Mouse (Mus musculus) intestine, embryonic 15.5 days (tissue): ENCODE results near the gene Rarg. TPM values are rescaled to one million over a fixed set of nuclear protein-coding genes. Genes with fewer than 3 reads are reported as not detected.
A peak's percentile ranks its signal among the peaks of the same experiment; 100 is the strongest.

Source experiments
- ATAC-seq: fragments of 200-750 bp; cut with Nextera tagmentation; 2 replicates; pipeline ENCODE4 v1.8.0; 2017; ENCODE audit warnings: moderate TSS enrichment, moderate library complexity
- H3K27ac ChIP-seq: fragments of 300-500 bp; sonication (generic); 2 replicates; pipeline ENCODE4 v1.5.1; 2015; ENCODE audit warnings: mild to moderate bottlenecking, inconsistent platforms
- H3K27me3 ChIP-seq: fragments of 300-500 bp; sonication (generic); replicated peaks from 2 replicates; pipeline ENCODE4 v1.6.1; 2015; ENCODE audit warnings: inconsistent platforms
- H3K36me3 ChIP-seq: fragments of 300-500 bp; sonication (generic); 2 replicates; pipeline ENCODE4 v1.6.1; 2015; ENCODE audit warnings: inconsistent platforms
- H3K4me1 ChIP-seq: fragments of 300-500 bp; sonication (generic); replicated peaks from 2 replicates; pipeline ENCODE4 v1.6.1; 2015; ENCODE audit warnings: inconsistent platforms
- H3K4me2 ChIP-seq: fragments of 300-500 bp; sonication (generic); replicated peaks from 2 replicates; pipeline ENCODE4 v1.6.1; 2015; ENCODE audit warnings: mild to moderate bottlenecking, inconsistent platforms
- H3K4me3 ChIP-seq: fragments of 300-500 bp; sonication (generic); replicated peaks from 2 replicates; pipeline ENCODE4 v1.5.1; 2015; ENCODE audit warnings: inconsistent platforms
- H3K9ac ChIP-seq: fragments of 300-500 bp; sonication (generic); 2 replicates; pipeline ENCODE4 v1.6.1; 2015; ENCODE audit warnings: inconsistent platforms
- H3K9me3 ChIP-seq: fragments of 300-500 bp; sonication (generic); 2 replicates; pipeline ENCODE4 v1.6.1; 2016; ENCODE audit warnings: inconsistent platforms
- WGBS: fragments of 180-500 bp; shearing (Covaris S2); methylation state at CpG from one replicate; pipeline ENCODE4 v1.1.7; 2015; 5-methylcytosine and 5-hydroxymethylcytosine counted together
- polyA plus RNA-seq: library from polyadenylated mRNA; unstranded; fragments of >200 nt; fragmentation: Nextera tagmentation; extraction: Ambion mirVana; gene quantifications from 2 replicates; pipeline ENCODE4 v1.2.1, GENCODE M21; 2015

The Rarg gene
- polyA plus RNA-seq, 1 experiment from 2014 or later, result 16.5 TPM

DNA sequence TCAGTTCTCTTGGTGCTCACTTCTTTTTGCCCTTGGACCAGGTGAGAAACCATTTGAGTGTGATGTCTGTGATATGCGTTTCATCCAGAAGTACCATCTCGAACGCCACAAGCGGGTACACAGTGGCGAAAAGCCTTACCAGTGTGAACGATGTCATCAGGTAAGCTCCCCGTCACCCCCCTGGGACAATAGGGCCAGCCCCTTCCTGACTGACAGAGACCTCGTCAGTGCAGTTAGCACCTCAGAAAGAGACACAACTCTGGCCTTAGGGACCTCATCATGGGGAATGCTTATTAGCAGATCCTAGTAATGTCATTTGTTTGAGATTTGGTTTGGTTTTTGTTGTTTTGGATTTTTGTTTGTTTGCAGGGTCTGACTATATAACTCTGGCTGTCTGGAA is 48.2 kb downstream of the Rarg start:
- no peak for ATAC-seq
- no peak overlapping the region for H3K4me3 ChIP-seq
- no peak overlapping the region for H3K9ac ChIP-seq
- peaks cover 41% of the 10 kb centered on the region for H3K36me3 ChIP-seq
- H3K27ac ChIP-seq, result no peak overlapping the region
- 88% methylated on average over 8 of the region's 8 CpGs for WGBS
- H3K4me1 ChIP-seq, result peaks cover 30% of the 10 kb centered on the region
- no peaks in the 10 kb centered on the region for H3K27me3 ChIP-seq
- no peaks in the 10 kb centered on the region for H3K9me3 ChIP-seq
- no peak overlapping the region for H3K4me2 ChIP-seq

DNA sequence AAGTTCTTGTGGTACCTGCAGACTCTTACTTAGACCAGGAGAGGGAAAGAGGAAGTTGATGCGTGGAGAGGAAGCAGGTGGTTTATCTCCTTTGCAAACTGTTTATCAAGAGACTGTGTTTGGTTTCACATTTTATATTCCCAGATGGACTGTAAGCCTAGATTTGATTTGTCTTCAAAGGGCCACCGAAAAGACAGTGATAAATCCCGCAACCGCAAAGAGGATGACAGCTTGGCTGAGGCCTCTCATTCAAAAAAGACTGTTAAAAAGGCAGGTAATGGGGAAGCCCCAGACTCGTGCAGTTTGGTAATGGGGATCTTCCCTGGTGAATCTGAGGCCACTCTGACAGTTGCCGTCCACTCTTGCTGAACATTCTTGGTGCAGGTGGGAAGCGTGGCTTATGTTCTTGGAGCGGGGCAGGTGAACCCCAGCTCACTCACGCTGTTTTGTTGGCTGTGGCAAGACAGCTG is 49.2 kb downstream of the Rarg start:
- no peak overlapping the region for H3K27ac ChIP-seq
- ATAC-seq, result no peak
- H3K9ac ChIP-seq, result no peak overlapping the region
- H3K9me3 ChIP-seq, result no peaks in the 10 kb centered on the region
- H3K27me3 ChIP-seq, result no peaks in the 10 kb centered on the region
- peaks cover 30% of the 10 kb centered on the region for H3K4me1 ChIP-seq
- 66% methylated on average over 9 of the region's 9 CpGs for WGBS
- no peak overlapping the region for H3K4me3 ChIP-seq
- no peak overlapping the region for H3K4me2 ChIP-seq
- peaks cover 41% of the 10 kb centered on the region for H3K36me3 ChIP-seq

DNA sequence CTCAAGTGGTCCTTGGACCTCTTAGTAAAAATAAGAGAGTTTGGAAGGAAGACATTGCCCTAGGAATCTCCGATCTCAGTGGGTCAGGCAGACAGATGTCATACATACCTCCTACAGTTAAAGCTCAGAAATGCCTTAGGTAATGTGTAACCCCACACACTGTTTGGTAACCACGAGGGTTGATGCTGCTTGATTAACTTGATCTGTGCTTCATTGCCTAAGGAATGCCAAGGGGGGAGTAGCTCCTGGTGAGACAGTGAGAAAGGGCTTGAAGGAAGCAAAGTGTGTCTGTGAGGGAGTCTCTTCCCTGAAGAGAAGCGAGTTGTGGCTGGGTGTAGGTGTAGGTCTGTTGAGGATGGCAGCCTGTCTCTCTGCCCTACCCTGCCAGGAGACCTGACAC is 50.0 kb downstream of the Rarg start:
- no peak for ATAC-seq
- peaks cover 34% of the 10 kb centered on the region for H3K36me3 ChIP-seq
- 78% methylated on average over 3 of the region's 3 CpGs for WGBS

DNA sequence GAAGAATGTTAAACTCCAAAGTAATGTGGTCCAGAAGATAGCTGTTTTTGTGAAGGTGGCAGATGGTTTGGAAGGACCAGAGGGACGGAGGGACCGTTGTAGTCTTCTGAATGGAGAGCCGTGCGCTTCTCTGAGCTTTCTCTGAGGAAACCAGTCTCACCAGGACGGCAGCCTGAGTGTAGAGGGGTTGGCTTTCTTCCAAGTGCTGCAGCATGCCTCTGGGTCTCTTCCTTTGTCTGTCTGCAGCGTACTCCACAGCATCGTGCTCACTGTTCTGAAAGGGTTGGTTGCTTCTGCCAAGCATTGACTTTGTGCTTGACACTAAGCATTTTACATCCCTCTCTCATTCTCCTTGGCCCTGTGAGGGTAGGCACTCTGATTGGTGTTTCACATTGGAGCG is 51.5 kb downstream of the Rarg start:
- H3K27me3 ChIP-seq, result no peaks in the 10 kb centered on the region
- H3K27ac ChIP-seq, result peak overlapping the region; percentile 54
- H3K4me2 ChIP-seq, result peak overlapping the region; percentile 84
- peaks cover 36% of the 10 kb centered on the region for H3K4me1 ChIP-seq
- peak overlapping the region; percentile 98; the same call in 1 of the 2 replicates for H3K9ac ChIP-seq
- ATAC-seq, result no peak
- H3K36me3 ChIP-seq, result peaks cover 23% of the 10 kb centered on the region
- H3K9me3 ChIP-seq, result no peaks in the 10 kb centered on the region
- peak overlapping the region; percentile 92 for H3K4me3 ChIP-seq
- WGBS, result 36% methylated on average over 8 of the region's 8 CpGs

More for the DNA sequence above, 50.0 kb downstream of the Rarg start:
- H3K9ac ChIP-seq, result peak overlapping the region; percentile 1; the same call in 1 of the 2 replicates
- no peak overlapping the region for H3K27ac ChIP-seq
- H3K4me2 ChIP-seq, result no peak overlapping the region
- no peaks in the 10 kb centered on the region for H3K9me3 ChIP-seq
- H3K27me3 ChIP-seq, result no peaks in the 10 kb centered on the region
- peaks cover 34% of the 10 kb centered on the region for H3K4me1 ChIP-seq
- no peak overlapping the region for H3K4me3 ChIP-seq

DNA sequence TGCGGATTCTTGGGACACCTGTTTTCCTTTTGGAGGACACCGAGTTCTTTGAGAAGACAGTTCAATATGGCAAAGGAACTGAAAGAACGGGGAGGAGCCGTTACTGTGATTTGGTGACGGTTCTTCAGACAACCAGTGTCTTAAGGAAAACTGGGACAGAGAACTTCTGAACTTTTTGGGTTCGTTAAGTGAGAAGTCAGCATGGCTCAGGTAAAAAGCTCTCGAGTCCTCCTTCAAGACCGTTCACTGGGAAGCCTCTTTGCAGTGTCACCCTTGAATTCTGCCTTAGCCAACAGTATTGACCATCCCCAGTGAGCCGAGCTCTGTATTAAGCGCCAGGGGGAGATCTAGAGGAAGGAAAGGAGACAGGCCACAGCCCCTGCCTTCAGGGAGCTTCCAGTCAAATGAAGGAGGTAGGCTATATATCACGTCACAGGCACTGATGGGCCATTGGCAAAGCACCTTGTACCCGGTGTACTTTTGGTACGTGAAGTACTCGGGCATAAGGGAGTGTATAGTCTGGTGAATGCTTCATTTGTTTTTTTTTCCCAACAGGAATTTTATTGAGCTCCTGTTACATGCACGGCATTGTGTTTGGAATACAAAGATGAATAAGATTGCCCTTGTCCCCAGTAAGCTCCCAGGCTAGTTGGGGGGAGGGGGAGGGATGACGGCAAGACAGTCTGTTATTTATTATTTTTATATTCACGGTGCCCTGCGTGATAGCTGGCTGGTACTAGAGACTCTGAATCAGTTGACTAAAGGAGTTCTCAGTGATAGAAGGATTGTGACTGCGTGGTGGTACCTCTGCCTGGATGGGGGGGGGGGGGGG is 52.4 kb downstream of the Rarg start, which contains the start of gene Csad:
Csad (minus strand) TSS at position 51 of the 832 bp plus-strand sequence.
- Histone ChIP-seq H3K4me2 (peak within 1 kb of the TSS; percentile 84), H3K27me3 (no peaks in the 10 kb centered on the region), H3K27ac (peak within 1 kb of the TSS; percentile 100), H3K4me1 (peaks cover 36% of the 10 kb centered on the region), H3K9me3 (no peaks in the 10 kb centered on the region), H3K9ac (peak within 1 kb of the TSS; percentile 98), H3K36me3 (peaks cover 20% of the 10 kb centered on the region), H3K4me3 (peak within 1 kb of the TSS; percentile 92)
- no peak for ATAC-seq
- 45% methylated on average over 19 of the region's 19 CpGs for WGBS

DNA sequence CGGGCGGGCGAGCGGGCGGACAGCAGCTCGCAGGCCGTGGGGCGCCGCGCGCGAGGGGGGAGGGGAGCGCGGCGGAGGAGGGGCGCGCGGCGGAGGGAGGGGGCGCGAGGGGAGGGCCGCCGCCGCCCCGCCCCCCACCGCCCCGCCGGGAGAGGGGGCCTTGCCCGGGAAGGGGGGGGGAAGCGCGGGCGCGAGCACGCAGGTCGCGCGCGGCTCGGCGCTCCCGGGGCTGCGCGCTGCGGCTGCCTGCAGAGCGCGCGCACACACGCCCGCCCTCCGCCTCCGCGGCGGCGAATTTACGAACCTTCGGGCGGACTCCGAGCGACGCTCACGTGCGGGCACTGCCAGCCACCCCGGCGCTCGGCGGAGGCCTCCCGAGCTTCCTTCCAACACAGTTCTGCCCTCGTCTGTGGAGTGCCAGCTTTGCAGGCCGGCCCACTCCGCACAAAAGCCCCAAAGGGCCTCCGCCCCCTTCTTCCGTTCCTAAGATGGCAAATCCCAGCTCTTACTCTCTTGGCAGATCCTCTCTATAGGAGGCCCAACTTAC is 53.4 kb downstream of the Rarg start:
- H3K9ac ChIP-seq, result peak overlapping the region; percentile 98
- H3K36me3 ChIP-seq, result peaks cover 21% of the 10 kb centered on the region
- ATAC-seq, result peak; percentile 68
- peaks cover 36% of the 10 kb centered on the region for H3K4me1 ChIP-seq
- H3K9me3 ChIP-seq, result no peaks in the 10 kb centered on the region
- 0% methylated on average over 39 of the region's 72 CpGs for WGBS
- H3K4me2 ChIP-seq, result peak overlapping the region; percentile 84
- no peaks in the 10 kb centered on the region for H3K27me3 ChIP-seq
- peak overlapping the region; percentile 92 for H3K4me3 ChIP-seq
- peak overlapping the region; percentile 100 for H3K27ac ChIP-seq

DNA sequence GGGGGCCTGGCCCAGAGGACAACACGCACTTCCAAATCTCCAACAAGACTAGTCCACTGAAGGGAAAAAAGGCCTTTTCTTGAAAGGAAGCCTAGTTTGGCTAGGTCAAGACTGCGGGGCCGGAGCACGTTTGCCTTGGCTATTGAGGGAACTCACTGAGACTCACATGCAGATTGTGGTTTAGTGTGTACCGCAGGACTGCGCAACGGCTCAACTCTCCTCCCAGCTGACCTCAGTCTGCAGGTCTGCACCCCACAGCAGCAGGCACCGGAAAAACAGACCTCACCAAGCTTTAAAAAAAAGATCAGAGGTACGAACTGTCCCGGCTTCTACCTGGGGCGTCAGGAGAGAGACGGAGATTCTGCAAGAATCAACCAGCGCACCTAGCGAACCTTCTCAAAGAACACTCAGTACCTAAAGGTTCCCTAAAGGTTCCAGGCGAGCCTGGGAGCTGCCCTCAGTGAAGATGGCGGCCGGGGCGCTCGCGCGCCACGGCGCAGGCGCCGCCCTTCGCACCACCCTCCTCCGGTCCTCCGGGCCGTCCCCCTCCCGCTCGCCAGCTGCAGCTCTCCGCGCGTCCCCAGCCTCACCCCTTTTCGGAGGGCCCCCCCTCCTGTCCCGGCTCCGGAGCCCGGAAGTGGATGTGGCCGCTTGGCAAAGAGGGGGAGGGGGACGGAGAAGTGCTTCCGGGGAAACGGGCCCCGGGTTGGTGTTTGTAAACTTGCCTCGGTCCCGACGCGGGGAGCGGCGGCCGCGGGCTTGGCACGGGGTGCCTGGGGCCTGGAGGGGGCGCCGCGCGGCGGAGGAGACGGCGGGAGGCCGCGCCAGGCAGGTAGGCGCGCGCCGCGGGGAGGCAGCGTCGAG is 54.1 kb downstream of the Rarg start, which contains the start of gene Zfp740:
Zfp740 (plus strand) TSS at position 279 of the 864 bp plus-strand sequence.
- Histone ChIP-seq H3K27me3 (no peaks in the 10 kb centered on the region), H3K9ac (peak within 1 kb of the TSS; percentile 98), H3K36me3 (peaks cover 14% of the 10 kb centered on the region), H3K4me1 (peaks cover 36% of the 10 kb centered on the region), H3K4me3 (peak within 1 kb of the TSS; percentile 92), H3K27ac (peak within 1 kb of the TSS; percentile 100), H3K9me3 (no peaks in the 10 kb centered on the region), H3K4me2 (peak within 1 kb of the TSS; percentile 84)
- peak; percentile 97 for ATAC-seq
- WGBS, result under 1% methylated on average over 55 of the region's 68 CpGs

DNA sequence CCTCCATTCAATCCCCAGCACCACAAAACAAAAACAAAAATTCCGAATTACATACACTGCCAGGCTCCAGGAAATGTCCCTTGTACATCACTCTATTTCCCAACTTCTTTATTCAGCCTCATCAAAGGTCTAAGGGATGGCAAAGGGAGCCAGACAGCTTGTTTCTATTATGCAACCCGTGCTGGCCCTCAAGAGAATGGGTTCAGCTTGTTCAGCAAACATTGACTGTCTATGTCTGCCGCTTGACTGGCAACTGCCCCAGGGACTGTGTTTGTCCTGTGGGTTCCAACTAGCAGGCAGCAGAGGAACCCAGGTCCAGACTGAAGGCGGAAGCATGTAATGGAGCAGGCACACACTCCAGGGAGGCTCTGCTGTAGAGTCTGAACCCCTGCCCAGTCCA is 58.5 kb downstream of the Rarg start:
- H3K4me2 ChIP-seq, result no peak overlapping the region
- H3K4me3 ChIP-seq, result no peak overlapping the region
- peaks cover 5% of the 10 kb centered on the region; the same call in 1 of the 2 replicates for H3K36me3 ChIP-seq
- ATAC-seq, result no peak
- H3K27me3 ChIP-seq, result no peaks in the 10 kb centered on the region
- H3K9ac ChIP-seq, result no peak overlapping the region
- WGBS, result 76% methylated on average over 4 of the region's 4 CpGs
- no peaks in the 10 kb centered on the region for H3K9me3 ChIP-seq
- no peak overlapping the region for H3K27ac ChIP-seq
- peaks cover 7% of the 10 kb centered on the region for H3K4me1 ChIP-seq

DNA sequence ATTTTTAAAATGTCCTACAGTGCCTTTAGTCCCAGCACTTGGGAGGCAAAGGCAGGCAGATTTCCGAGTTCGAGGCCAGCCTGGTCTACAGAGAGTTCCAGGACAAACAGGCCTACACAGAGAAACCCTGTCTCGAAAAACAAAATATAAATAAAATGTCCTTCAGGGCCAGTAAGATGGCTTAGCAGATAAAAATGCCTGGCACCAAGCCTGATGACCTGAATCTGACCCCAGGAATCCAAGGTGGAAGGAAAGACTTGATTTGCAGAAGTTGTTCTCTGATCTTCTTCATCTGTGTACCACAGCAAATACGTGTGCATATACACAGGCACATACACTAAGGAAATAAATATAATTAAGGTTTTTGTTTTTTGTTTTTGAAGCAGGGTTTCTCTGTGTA is 61.9 kb downstream of the Rarg start:
- H3K9ac ChIP-seq, result no peak overlapping the region; the same call in 1 of the 2 replicates
- no peaks in the 10 kb centered on the region for H3K27me3 ChIP-seq
- peaks cover 5% of the 10 kb centered on the region; the same call in 1 of the 2 replicates for H3K36me3 ChIP-seq
- H3K4me1 ChIP-seq, result peaks cover 12% of the 10 kb centered on the region; the same call in 1 of the 2 replicates
- no peak overlapping the region for H3K4me2 ChIP-seq
- WGBS, result 54% methylated on average over 4 of the region's 4 CpGs
- no peak overlapping the region for H3K4me3 ChIP-seq
- no peak for ATAC-seq
- no peak overlapping the region for H3K27ac ChIP-seq
- no peaks in the 10 kb centered on the region for H3K9me3 ChIP-seq

DNA sequence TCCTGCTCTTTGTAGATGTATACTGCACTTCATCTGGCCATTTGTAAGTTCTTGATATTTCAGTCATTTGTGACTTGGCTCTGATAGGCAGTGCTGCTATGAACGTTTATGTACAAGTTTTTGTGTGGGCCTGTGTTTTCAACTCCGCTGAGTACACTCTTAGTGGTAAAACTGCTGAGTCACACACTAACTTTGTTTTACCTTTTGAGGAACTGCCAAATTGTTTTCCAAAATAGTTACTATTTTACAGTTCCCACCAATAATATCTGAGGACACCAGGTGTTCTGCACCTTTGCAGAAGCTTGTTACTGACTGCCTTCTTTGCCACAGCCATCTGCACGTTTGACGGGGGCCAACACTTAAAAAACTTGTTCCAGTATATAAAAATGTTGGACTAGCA is 62.9 kb downstream of the Rarg start:
- no peak overlapping the region for H3K4me3 ChIP-seq
- ATAC-seq, result no peak
- peaks cover 13% of the 10 kb centered on the region for H3K4me1 ChIP-seq
- no peaks in the 10 kb centered on the region for H3K27me3 ChIP-seq
- no peak overlapping the region for H3K27ac ChIP-seq
- WGBS, result 82% methylated on average over 4 of the region's 4 CpGs
- H3K36me3 ChIP-seq, result peaks cover 5% of the 10 kb centered on the region; the same call in 1 of the 2 replicates
- H3K4me2 ChIP-seq, result no peak overlapping the region
- H3K9me3 ChIP-seq, result no peaks in the 10 kb centered on the region
- no peak overlapping the region for H3K9ac ChIP-seq

DNA sequence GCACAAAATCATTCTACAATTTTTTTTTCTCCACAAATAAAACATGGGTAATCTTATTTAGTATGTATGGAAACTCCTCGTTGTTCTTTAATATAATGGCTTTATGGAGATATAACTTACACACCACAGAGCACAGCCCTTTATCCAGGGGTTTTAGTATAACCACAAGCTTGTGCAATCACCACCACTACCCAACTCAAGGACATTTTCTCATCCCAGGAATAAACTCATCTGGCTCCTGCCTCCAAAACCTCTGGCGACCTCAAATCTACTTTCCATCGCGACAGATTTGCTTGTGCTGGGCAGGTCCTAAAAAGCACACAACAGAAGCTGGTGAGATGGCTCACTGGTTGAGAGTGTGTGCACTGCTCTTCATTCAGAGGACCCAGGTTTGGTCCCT is 63.7 kb downstream of the Rarg start:
- H3K27ac ChIP-seq, result no peak overlapping the region
- no peaks in the 10 kb centered on the region for H3K9me3 ChIP-seq
- peaks cover 20% of the 10 kb centered on the region for H3K4me1 ChIP-seq
- H3K4me3 ChIP-seq, result no peak overlapping the region
- H3K36me3 ChIP-seq, result no peaks in the 10 kb centered on the region
- H3K9ac ChIP-seq, result no peak overlapping the region
- ATAC-seq, result no peak
- 80% methylated on average over 4 of the region's 4 CpGs for WGBS
- no peaks in the 10 kb centered on the region for H3K27me3 ChIP-seq
- H3K4me2 ChIP-seq, result no peak overlapping the region
